Comparison of ENCODE assay signal across 9 mouse cellular contexts in the genomic region with DNA sequence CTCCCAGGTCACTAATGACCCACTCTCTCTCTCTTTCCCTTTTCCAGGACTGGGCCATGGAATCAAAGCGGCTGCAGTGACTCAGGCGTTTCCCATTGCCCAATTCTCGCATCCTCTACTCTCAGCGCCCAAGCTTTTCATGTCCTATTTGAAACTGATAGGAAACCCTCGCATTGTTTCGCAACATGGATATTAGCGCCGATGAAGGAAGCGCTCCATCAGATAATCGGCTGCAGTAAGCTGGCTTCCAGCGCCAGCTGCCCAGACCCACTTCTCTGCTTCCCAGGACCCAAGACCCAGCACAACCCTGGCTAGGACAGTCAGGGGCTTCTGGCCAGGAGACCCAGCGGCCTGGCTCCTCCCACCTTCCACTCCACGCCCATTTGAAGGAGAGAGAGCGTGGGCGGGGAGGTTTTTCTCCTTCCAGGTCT. TPM values are rescaled to one million over a fixed set of nuclear protein-coding genes. Genes with fewer than 3 reads are reported as not detected.
A peak's percentile ranks its signal among the peaks of the same experiment; 100 is the strongest.
DNase-seq lines count a peak whose midpoint lies in the region; ATAC-seq and TF ChIP-seq lines count a peak whose summit lies in the region.
"Had no signal": no experiment of that assay in that cellular context is flagged by ENCODE, and none has a peak within 500 bp of the region (broad histone marks: within the 10 kb centered on the region; RNA-seq: fewer than 3 reads in every experiment).

No protein-coding gene starts in this region.

- no peaks in the 10 kb centered on the region for H3K9me3 ChIP-seq in embryonic facial prominence, embryonic 12.5 days
- H3K9me3 ChIP-seq in hindbrain, embryonic 11.5 days (ENCODE audit: control insufficient read depth, low read length), result no peaks in the 10 kb centered on the region
- H3K9me3 ChIP-seq in liver, embryonic 14.5 days (ENCODE audit: control insufficient read depth, low read length), result no peaks in the 10 kb centered on the region
- H3K9me3 ChIP-seq in neural tube, embryonic 14.5 days (ENCODE audit: control insufficient read depth, low read length), result no peaks in the 10 kb centered on the region

- H3K4me2 ChIP-seq in embryonic facial prominence, embryonic 12.5 days (replicated peaks), result peak overlapping the region; percentile 46
- peak overlapping the region; percentile 19; the same call in 1 of the 2 replicates for H3K4me2 ChIP-seq in hindbrain, embryonic 11.5 days (replicated peaks; ENCODE audit: low read depth, low read length)
- H3K4me2 ChIP-seq in liver, embryonic 14.5 days (ENCODE audit: low read depth), result peak overlapping the region; percentile 46
- H3K4me2 ChIP-seq in neural tube, embryonic 14.5 days (ENCODE audit: low read depth, low read length), result peak overlapping the region; percentile 36; the same call in 1 of the 2 replicates

- H3K27me3 ChIP-seq in embryonic facial prominence, embryonic 12.5 days, result peaks cover 3% of the 10 kb centered on the region; the same call in 1 of the 2 replicates
- no peaks in the 10 kb centered on the region for H3K27me3 ChIP-seq in hindbrain, embryonic 11.5 days (ENCODE audit: control insufficient read depth, insufficient read depth, low read length)
- H3K27me3 ChIP-seq in liver, embryonic 14.5 days (ENCODE audit: control insufficient read depth, insufficient read depth, low read length), result peaks cover 4% of the 10 kb centered on the region
- H3K27me3 ChIP-seq in neural tube, embryonic 14.5 days (ENCODE audit: control insufficient read depth, insufficient read depth, low read length), result no peaks in the 10 kb centered on the region

- H3K36me3 ChIP-seq in embryonic facial prominence, embryonic 12.5 days, result no peaks in the 10 kb centered on the region
- no peaks in the 10 kb centered on the region for H3K36me3 ChIP-seq in hindbrain, embryonic 11.5 days (ENCODE audit: control insufficient read depth, insufficient read depth, low read length)
- H3K36me3 ChIP-seq in liver, embryonic 14.5 days (replicated peaks; ENCODE audit: control insufficient read depth, insufficient read depth, low read depth), result no peaks in the 10 kb centered on the region
- H3K36me3 ChIP-seq in neural tube, embryonic 14.5 days (ENCODE audit: control insufficient read depth, insufficient read depth, low read length), result no peaks in the 10 kb centered on the region

- TF ChIP-seq CTCF in liver, embryonic 14.5 days (IDR thresholded peaks at IDR 0.05; ENCODE audit: low read depth), result no peak

- H3K4me1 ChIP-seq in embryonic facial prominence, embryonic 12.5 days, result peaks cover 18% of the 10 kb centered on the region; the same call in 1 of the 2 replicates
- no peaks in the 10 kb centered on the region for H3K4me1 ChIP-seq in hindbrain, embryonic 11.5 days (replicated peaks; ENCODE audit: control insufficient read depth, insufficient read depth, low read length)
- no peaks in the 10 kb centered on the region for H3K4me1 ChIP-seq in liver, embryonic 14.5 days (replicated peaks; ENCODE audit: control insufficient read depth in 2 of 2, insufficient read depth in 2 of 2, low read length in 1 of 2)
- H3K4me1 ChIP-seq in neural tube, embryonic 14.5 days (ENCODE audit: control insufficient read depth, insufficient read depth, low read length), result peaks cover 9% of the 10 kb centered on the region

- peak overlapping the region; percentile 16; the same call in 1 of the 2 replicates for H3K4me3 ChIP-seq in embryonic facial prominence, embryonic 12.5 days
- no peak overlapping the region for H3K4me3 ChIP-seq in hindbrain, embryonic 11.5 days (ENCODE audit: low read depth, low read length)
- no peak overlapping the region; a peak in 1 of 4 replicates for H3K4me3 ChIP-seq in liver, embryonic 14.5 days (ENCODE audit: insufficient read depth in 1 of 2, low read depth in 2 of 2, low read length in 2 of 2)
- H3K4me3 ChIP-seq in neural tube, embryonic 14.5 days (ENCODE audit: low read depth, low read length), result no peak overlapping the region
- H3K4me3 ChIP-seq: erythroblast, embryonic 14.5 days had no signal

- peak; percentile 61 for DNase-seq in R1 (ENCODE audit: low read depth, low spot score)
- peak; percentile 50 for DNase-seq in hindbrain, embryonic 11.5 days (ENCODE audit: low spot score)
- DNase-seq in liver, embryonic 14.5 days (ENCODE audit: low read depth in 3 of 3, low spot score in 3 of 3), result no peak
- DNase-seq in frontal cortex, postnatal 10 days (ENCODE audit: low spot score in 2 of 2), result no peak
- no peak for DNase-seq in spleen, postnatal 36 days (ENCODE audit: low spot score in 2 of 2)
- DNase-seq in cerebellum, adult 9-11 months, result no peak

- H3K27ac ChIP-seq in embryonic facial prominence, embryonic 12.5 days, result no peak overlapping the region
- no peak overlapping the region for H3K27ac ChIP-seq in hindbrain, embryonic 11.5 days (ENCODE audit: low read depth, low read length)
- H3K27ac ChIP-seq in liver, embryonic 14.5 days, result no peak overlapping the region
- no peak overlapping the region for H3K27ac ChIP-seq in neural tube, embryonic 14.5 days (ENCODE audit: low read depth, low read length)

- 33% methylated on average over 15 of the region's 15 CpGs for WGBS in embryonic facial prominence, embryonic 12.5 days
- 42% methylated on average over 15 of the region's 15 CpGs for WGBS in hindbrain, embryonic 11.5 days
- WGBS in liver, embryonic 14.5 days (ENCODE audit: insufficient replicate concordance), result 4% methylated on average over 15 of the region's 15 CpGs
- 34% methylated on average over 15 of the region's 15 CpGs for WGBS in neural tube, embryonic 14.5 days

- no peak for ATAC-seq in embryonic facial prominence, embryonic 12.5 days (ENCODE audit: insufficient number of reproducible peaks, insufficient read depth, low FRiP score, low TSS enrichment)
- ATAC-seq in hindbrain, embryonic 11.5 days (ENCODE audit: low FRiP score), result no peak; the same call in 1 of the 2 replicates
- no peak for ATAC-seq in liver, embryonic 14.5 days (ENCODE audit: insufficient read depth)
- 0 out of 2 replicates have a peak, but pooled peaks have one; percentile 35 for ATAC-seq in neural tube, embryonic 14.5 days (ENCODE audit: low read depth)

- H3K9ac ChIP-seq in embryonic facial prominence, embryonic 12.5 days, result no peak overlapping the region; the same call in none of the 2 replicates
- no peak overlapping the region for H3K9ac ChIP-seq in hindbrain, embryonic 11.5 days (ENCODE audit: low read depth, low read length)
- no peak overlapping the region for H3K9ac ChIP-seq in liver, embryonic 14.5 days (replicated peaks)
- H3K9ac ChIP-seq in neural tube, embryonic 14.5 days (replicated peaks; ENCODE audit: low read depth, low read length), result no peak overlapping the region

- TF ChIP-seq EP300 in liver, embryonic 14.5 days (IDR thresholded peaks at IDR 0.05; ENCODE audit: low read depth), result no peak

RNA-seq across cellular contexts. Expression of a gene that starts 51.9 kb away (rescaled TPM):
- 345 and 352 TPM in 2 replicates for polyA plus RNA-seq in embryonic facial prominence, embryonic 12.5 days (2016; fragmentation: Nextera tagmentation; extraction: Ambion mirVana)
- 272 and 290 TPM in 2 replicates for polyA plus RNA-seq in hindbrain, embryonic 11.5 days (2014; fragmentation: Nextera tagmentation; extraction: Ambion mirVana)
- polyA plus RNA-seq in liver, embryonic 14.5 days (2012; rRNA removed), result 75.9 and 81.7 TPM in 2 replicates
- 169 and 172 TPM in 2 replicates for polyA plus RNA-seq in liver, embryonic 14.5 days (2014; fragmentation: Nextera tagmentation; extraction: Ambion mirVana)
- 288 and 309 TPM in 2 replicates for polyA plus RNA-seq in neural tube, embryonic 14.5 days (2014; fragmentation: Nextera tagmentation; extraction: Ambion mirVana)

RNA-seq across cellular contexts. Expression of a gene that starts 57.5 kb away (rescaled TPM):
- 40.3 and 50.4 TPM in 2 replicates for polyA plus RNA-seq in embryonic facial prominence, embryonic 12.5 days (2016; fragmentation: Nextera tagmentation; extraction: Ambion mirVana)
- polyA plus RNA-seq in hindbrain, embryonic 11.5 days (2014; fragmentation: Nextera tagmentation; extraction: Ambion mirVana), result 18.2 and 26.3 TPM in 2 replicates
- 2.4 and 2.8 TPM in 2 replicates for polyA plus RNA-seq in liver, embryonic 14.5 days (2012; rRNA removed)
- 3.1 and 3.9 TPM in 2 replicates for polyA plus RNA-seq in liver, embryonic 14.5 days (2014; fragmentation: Nextera tagmentation; extraction: Ambion mirVana)
- 5.4 and 7.6 TPM in 2 replicates for polyA plus RNA-seq in neural tube, embryonic 14.5 days (2014; fragmentation: Nextera tagmentation; extraction: Ambion mirVana)

Comparison
In these comparisons a context has a peak if more than half of its experiments do, and no peak if none do; other contexts are left out.
1. DNase-seq: peak in R1 (single experiment) and hindbrain, embryonic 11.5 days (single experiment); none in liver, embryonic 14.5 days (0 of 3), frontal cortex, postnatal 10 days (0 of 2), spleen, postnatal 36 days (0 of 2) and cerebellum, adult 9-11 months (single experiment).
2. Peak in every context shown above with its lines, with median percentiles within 50 percentile points of each other: H3K4me2 ChIP-seq.